Mouse (Mus musculus): ENCODE data around the gene Lrrc37a.
"Not testable (repeated sequence)": the region's sequence is repeated elsewhere in the genome, so short reads cannot be mapped to it uniquely, and the experiment has no call there.

The Lrrc37a gene

DNA sequence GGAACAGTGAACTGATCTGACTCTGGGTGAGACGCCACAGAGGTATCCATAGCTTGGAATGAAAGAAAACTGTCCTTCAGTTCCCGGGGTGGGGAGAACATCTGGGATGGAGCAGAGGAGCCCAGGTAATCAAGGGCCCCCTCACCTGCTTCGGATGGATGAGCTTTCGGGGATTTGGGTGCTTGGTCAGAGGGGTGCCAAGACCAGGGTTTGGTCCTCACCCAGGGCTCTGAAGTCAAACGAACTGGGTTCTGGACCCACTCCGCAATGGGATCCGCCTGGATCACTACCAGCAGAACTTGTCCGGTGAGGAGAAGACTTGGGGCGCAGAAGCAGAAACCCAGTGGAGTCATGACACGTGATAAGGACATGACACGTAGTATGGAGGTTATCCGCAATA, at the start of gene Lrrc37a:
Gene Lrrc37a, minus strand, starts transcription at position 101 of the 400 bp plus-strand sequence.
- no peak for DNase-seq (ENCODE audit: low spot score)

DNA sequence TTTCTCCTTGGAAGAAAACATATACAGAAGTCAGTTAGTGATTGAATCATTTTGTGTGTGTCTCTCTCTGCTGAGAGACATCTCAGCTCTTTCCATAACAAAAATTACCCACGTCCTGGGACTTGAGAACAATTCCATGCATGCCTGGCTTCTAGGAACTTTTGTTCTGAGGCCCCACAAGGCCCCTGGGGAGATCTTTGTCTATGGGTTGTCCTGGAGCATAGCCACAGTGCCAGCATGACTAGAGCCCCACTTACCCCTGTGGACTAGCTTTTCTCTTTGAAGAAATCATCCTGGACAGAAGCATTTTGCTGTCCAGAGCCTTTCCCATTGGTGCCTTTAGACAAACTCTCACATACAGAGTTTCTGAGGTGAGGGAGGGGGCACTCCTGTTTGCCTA, 30.6 kb upstream of the Lrrc37a start:
- not testable (repeated sequence) for DNase-seq (ENCODE audit: low spot score)

DNA sequence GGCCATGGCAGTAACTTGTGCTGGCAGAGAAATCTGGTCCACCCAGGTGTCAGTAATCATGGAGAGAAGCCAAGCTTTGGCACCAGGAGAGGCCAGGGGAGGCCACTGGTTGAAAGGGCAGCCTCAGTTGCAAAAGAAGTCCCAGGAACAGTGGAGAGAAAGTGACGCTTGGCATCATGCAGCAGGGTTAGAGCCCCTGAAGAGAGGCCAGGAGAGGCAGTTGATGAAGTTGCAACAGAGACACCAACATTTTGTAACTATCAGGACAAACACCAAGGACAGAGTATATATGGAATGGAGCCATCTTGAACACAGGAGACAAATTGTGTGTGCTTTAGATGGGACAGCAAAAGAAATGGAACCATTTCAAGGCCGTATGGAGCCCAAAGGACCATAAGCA, 7.7 kb upstream of the Lrrc37a start:
- no peak for DNase-seq (ENCODE audit: low spot score)

DNA sequence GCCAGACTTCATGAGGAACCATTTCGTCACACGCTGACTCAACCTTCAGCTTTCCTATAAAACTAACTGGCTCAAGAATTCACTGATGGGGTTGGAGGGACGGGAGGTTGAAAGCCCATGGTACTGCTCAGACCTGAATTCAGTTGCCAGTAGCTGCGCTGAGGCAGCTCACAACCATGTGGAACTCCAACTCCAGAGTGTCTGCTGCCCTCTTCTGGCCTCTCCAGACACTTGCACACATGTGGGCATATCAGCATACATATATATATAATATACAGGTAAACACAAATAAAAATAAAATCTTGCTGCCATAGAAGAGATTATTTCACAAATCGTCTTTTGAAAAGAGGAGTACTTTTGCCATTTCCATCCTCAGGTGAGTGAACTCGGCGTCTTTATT, 40.0 kb downstream of the Lrrc37a start:
- DNase-seq (ENCODE audit: low spot score), result no peak

DNA sequence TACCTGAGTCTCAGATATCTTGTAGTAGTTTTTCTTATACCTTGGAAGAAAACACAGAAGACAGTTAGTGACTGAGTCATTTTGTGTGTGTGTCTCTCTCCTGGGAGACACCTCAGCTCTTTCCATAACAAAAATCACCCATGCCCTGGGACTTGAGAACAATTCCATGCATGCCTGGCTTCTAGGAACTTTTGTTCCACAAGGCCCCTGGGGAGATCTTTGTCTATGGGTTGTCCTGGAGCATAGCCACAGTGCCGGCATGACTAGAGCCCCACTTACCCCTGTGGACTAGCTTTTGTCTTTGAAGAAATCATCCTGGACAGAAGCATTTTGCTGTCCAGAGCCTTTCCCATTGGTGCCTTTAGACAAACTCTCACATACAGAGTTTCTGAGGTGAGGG, 53.3 kb downstream of the Lrrc37a start:
- DNase-seq (ENCODE audit: low spot score), result not testable (repeated sequence)

DNA sequence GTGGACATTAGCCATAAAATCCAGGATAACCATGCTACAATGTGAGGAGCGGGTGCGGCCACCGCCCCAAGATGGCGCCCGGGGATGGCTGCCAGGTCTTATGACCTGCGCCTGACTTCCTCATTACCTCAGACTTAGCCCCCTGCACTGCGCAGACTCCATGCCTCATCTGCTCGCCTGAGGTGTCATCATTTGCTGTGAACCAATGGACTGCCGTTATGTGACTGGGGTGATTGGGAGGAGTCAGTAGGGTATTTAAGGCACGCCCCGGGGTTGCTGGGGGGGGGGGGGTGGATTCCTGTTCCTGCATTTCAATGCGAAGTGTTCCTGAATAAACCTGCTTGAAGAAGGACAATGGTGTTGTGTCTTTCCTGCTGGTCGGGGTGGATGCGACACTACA, 54.7 kb downstream of the Lrrc37a start:
- not testable (repeated sequence) for DNase-seq (ENCODE audit: low spot score)

DNA sequence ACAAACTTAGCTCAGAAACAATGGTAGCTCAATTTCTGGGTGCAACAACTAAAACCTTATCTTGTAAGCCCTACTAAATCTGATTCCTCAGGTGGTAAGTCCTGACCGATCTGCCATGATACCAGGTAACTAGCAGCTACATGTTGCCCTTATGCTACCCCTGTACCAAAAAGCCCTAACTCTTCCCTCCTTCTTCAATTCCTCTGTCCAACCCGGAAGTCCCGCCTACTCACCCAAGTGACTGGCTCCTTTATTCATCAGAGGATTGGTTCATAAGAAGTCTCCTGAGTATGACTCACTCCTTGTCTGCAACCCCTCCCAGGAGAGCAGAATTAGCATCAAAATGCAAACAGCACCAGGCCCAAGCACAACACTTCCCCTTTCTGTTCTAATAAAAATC, 60.7 kb downstream of the Lrrc37a start:
- DNase-seq (ENCODE audit: low spot score), result no peak

DNA sequence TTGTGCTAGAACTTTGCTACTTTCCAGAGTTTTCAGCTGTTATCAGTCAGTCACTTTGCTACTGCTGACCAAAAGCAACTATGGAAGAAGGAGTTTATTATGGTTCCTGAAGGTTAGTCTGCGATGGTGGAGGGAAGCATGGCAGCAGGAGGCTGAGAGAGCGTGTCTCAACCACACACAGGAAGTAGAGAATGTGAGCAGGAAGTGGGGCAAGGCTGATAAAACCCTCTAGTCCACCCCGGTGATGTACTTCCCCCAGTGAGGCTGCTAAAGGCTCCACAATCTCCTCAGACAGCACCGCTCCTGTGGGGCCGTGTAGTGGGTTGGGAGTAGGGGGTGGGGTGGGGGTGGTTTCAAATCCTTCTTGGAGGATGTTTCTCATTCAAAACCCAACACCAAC, 68.1 kb downstream of the Lrrc37a start:
- no peak for DNase-seq (ENCODE audit: low spot score)

DNA sequence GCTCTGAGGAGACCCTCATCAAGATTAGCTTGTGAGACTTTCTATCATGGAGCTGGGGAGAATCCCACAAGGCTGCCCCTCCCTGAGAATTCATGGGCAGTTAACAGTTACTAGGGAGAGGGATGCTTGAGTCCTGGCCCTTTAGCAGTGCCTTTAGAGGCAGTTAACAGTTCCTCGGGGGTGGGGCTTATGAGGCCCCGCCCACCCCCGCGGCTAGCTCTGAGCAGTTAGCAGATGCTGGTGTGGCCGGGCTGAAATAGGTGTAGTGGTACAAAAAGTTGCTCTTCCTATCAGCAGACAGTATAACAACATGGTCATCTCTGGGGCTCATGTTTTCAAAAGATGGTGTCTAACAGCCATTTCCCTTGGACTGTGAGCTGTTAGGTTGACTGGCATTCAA, 79.4 kb downstream of the Lrrc37a start:
- DNase-seq (ENCODE audit: low spot score), result no peak

DNA sequence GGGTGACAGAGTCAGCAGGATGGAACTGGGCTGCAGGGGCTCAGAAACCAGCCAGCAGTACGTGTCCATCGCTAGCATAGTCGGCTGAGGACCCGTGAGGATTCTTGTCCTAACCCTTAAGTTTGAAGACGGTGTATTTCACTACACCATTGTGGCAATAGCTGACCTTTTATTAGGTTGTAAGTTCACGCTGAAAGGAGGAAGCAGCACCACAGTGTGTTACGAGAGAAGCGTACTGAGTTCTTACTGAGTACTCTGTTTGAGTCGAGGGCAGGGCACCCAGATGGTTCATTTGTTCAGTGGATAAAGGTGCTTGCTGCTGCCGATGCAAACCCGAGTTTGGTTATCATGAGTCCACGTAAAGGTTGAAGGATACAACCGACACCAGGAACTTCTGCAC, 84.7 kb downstream of the Lrrc37a start:
- no peak for DNase-seq (ENCODE audit: low spot score)

DNA sequence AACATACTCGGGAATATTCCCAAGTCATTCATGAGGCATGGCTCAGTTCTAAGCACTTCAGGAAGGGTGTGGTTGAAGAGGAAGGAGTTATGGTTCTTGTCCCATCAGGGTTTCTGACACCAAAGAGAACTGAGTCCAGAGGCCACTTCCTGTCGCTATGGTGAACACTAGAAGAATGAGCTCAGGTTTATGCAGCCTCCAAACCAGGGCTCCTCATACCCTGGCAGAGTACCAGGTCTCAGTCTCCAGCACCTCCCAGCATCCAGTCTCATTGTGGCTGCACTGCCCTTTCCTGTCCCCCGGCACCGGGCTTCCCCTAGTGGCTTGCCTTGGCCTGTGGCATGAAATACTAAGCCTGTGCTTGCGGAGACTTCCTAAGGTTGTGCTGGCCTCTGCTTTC, 85.2 kb downstream of the Lrrc37a start:
- DNase-seq (ENCODE audit: low spot score), result no peak

DNA sequence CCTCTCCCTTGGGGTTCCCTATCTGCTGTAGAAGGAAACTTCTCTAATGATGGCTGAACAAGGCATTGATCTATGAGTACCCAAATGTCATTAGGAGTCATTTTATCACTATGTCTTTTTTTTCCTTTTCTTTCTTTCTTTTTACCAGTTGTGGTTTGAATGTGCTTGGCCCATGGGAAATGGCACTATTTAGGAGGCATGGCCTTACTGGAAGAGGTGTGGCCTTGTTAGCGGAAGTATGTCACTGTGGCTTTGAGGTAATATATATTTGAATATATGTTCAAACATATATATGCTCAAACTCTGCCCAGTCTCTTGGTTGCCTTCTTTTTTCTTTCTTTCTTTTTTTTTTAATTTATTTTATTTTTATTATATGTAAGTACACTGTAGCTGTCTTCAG, 90.9 kb downstream of the Lrrc37a start:
- DNase-seq (ENCODE audit: low spot score), result no peak

DNA sequence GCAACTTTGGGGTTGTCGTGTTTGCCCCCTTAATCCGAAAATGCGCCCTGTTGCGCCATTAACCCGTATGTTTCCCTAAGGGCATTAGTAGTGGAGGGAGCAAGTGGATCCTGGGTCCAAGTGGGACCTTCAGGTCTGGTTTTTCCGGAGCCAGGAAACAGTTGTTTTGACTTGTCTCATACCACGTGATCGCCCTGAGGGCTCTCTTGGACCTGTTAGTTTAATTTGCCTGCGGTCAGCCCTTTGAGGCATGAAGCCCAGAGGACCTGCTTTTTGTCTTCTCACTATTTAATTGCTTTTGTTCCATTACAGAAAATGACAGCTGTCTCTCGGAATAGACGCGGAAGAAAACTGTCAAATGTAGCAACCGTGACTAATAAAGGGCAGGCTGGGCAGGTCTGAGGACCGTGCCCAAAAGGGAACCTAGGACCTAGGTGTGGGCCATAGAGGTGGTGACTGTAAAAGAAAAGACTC, 91.4 kb downstream of the Lrrc37a start:
- DNase-seq (ENCODE audit: low spot score), result no peak

DNA sequence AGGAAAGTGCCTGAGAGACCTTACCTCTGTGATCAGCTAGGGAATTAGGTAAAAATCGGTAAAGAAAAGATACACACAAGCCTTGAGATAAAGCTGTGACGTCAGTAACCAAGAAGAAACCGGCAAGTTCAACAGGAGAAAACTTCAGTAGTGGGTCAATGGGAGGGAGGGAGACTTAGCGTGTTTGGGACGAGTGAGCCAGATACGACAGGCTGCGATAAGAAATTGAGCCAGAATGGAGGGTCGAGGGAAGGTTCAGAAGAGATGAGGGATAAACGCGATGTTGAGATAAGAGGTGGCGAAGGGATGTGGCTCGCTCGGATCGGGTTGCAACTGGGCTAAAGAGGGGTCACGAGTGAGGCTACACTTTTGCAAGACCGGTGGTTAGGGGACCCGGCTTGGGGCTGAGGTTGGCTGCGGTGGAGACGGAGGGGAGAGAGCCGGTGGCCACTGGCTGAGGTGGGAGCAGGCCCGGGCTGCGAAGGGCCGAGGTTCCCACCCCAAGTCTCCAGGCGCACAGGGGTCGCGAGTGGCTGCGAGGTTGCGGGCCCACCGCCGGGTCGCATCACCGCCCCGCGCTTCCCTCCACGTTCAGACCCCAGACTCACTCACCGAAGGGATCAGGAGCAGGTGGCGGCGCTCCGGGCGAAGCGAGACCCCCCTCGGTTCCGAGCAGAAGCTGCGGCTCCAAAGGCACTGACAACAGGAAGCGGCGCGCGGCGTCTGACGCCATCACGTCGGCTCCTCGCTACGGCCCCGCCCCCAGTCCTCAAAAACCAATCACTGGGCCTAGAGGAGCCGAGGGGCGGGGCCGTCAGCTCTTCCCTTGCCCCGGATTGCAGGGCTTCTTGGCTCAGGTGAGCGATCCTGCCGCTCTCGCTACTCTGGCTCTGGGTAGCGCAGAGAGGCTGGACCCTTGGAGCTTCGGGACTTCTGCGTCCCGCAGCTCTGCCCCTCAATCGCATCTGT, 92.1 kb downstream of the Lrrc37a start, which contains the start of gene Plekhm1:
Gene Plekhm1, minus strand, starts transcription at position 707 of the 969 bp plus-strand sequence.
- DNase-seq (ENCODE audit: low spot score), result peak; percentile 92

DNA sequence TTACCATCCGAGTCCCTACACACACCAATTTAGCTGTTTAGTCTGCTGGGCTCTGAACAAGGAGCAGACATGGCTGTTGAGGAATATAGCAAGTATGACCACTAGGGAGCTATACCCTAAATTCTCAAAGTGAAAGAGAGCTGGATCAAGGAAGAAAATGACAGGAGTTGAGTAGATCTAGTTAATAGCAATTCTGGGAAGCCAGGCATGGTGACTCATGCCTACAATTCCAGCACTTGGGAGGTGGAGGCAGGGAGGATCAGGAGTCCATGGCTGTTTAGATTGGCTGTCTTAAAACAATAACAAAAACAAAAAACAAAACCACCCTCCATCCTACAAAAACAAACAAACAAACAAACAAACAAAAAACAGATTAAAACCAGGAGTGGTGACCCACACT, 93.1 kb downstream of the Lrrc37a start:
- DNase-seq (ENCODE audit: low spot score), result no peak

DNA sequence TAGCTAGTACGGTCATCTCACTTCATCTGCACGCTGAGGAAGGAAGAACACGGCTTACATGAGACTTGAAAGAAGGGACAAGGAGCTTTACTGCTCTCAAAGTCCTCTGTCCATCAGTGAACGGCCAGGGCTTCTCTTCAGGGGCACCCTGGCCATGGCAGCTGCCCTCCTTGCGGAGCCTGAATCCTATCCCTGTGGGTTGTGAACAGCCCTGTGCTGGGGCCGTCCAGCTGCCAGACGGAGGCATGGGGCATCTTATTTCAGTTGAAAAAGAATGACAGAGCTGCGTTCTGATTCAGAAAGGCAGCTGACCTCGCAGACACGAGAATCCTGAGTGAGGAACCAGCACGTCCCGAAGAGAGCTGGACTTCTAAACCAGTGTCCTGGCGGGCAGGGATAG, 95.5 kb downstream of the Lrrc37a start:
- no peak for DNase-seq (ENCODE audit: low spot score)

DNA sequence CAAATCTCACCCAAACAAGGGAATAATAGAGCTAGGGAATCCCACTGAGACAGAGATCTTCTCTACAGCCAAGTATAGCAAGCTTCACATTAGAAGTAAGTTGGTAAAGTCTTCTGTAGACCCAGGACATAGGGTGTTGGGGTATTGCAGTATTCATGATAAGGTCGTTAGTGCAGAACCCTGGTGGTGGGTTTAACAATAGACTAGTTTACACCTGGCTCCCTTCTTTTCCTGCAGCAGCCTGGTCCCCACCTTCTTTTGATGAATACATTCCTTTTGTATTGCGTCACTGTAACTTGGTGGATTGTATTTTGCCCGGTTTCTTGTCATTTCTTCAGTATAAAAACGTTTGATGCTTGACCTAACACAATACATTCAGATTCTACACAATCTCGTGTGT, 97.3 kb downstream of the Lrrc37a start:
- not testable (repeated sequence) for DNase-seq (ENCODE audit: low spot score)

DNA sequence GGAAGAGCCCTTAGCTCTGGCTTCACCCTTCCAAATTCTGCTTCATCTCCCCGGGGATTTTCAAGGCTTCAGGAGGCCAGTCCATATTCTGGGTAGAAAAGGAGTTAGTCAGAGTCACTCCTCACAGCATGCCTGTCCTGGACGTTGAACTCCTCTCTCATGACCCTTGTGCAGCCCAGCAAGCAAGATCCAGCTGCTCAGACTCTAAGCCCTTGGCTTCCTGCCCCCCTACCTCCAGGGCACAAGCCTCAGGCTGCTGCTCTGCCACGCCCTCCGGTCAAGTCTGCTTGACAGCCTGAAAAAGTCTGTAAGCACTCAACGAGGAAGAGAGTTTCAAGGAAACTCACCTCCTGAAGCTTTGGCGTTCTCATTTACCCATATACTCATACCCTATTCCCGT, 97.8 kb downstream of the Lrrc37a start:
- no peak for DNase-seq (ENCODE audit: low spot score)

DNA sequence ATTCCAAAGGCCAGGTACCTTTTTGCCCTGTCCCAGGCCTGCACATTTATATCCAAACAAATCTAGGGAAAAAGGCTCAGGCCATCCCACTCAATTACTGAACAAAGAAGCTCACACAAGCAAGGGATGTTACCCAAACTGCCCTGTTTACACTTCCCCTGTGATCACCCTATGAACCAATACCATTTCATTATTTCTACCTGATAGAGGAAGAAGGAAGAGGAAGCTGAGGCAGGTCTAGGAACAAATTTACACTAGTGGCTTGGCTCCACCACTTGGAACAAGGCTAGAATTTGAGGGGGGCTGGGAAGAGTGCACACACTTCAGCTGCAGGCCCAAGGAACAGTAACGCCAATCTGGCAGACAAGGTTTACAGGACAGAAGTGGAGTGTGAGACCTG, 98.6 kb downstream of the Lrrc37a start:
- DNase-seq (ENCODE audit: low spot score), result no peak

DNA sequence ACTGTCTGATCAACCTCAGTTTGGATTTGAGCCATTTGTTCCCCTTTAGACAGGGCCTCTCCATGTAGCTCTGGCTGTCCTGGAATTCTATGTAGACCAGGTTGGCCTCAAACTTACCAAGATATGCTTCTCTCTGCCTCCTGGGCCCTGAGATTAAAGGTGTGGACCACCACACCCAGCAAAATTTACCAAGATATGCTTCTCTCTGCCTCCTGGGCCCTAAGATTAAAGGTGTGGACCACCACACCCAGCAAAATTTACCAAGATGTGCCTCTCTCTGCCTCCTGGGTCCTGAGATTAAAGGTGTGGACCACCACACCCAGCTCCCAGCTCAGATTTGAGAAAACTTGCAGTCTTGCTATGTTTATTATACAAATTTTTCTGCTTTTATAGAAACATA, 99.8 kb downstream of the Lrrc37a start:
- DNase-seq (ENCODE audit: low spot score), result no peak

DNA sequence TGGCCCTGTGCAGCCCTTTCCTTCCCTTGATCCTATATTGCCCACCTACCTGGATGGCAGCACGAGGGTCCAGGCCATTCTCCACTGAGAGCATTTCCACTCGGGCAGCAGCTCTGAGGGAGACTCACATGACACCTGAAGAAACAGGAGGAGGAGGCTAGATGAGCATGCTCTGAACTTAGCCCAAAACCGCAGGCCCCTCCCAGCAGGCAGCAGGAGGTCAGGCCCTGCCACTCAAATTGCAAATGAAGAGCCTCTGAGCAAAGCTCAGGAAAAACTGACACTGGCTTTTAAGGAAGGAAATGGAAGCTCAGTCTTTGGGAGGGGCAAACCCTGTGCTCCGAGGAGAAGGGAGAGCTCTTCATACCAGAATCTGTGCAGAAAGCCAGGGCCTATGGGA, 100.6 kb downstream of the Lrrc37a start:
- no peak for DNase-seq (ENCODE audit: low spot score)

DNA sequence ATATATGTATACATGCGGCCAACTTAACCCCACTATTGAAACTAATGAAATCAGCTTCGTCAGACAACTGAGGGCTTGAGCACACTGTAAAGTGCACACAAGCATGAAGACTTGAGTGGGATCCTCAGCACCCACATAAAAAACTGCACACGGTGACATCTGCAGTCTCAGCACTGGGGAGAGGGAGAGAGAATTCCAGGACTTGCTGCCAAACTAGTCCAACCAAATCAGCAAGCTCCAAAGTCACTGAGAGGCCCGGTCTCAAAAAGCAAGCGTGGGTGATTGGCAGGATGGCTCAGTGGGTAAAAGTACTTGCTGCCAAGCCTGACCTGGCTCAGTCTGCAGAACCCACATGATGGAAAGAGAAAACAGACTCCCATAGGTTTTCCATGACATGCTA, 101.7 kb downstream of the Lrrc37a start:
- no peak for DNase-seq (ENCODE audit: low spot score)

DNA sequence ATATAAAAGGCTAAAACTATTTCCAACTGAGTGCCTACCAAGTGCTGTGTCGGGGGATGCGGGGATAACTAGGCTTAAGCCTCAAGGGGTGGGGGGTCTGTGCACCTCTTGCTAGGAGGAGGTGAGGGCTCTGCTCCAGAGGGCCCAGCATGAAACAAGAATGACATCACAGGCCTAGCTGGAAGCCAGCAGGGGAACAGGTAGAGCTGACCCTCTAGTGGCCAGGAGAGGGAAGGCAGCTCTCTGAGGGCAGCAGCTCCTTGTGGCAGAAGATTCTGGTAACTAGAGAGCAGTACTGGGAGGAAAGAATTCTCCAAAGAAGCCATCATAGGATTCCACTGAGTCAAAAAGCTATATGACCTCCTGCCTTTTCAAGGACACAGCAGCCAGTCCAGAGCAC, 102.2 kb downstream of the Lrrc37a start:
- no peak for DNase-seq (ENCODE audit: low spot score)

All from left cerebral cortex, adult 11 months (tissue).